Mouse (Mus musculus) layer of hippocampus, postnatal 10 days (tissue): ENCODE data around the gene Arhgef2. TPM values are rescaled to one million over a fixed set of nuclear protein-coding genes. Genes with fewer than 3 reads are reported as not detected.
A peak's percentile ranks its signal among the peaks of the same experiment; 100 is the strongest.

ENCODE experiments used
- DNase-seq, 2 experiments: peaks; one replicate each; pipeline ENCODE4 v3.0.0; 2021; ENCODE audit warnings: low spot score in 2 of 2
- total RNA-seq, 2 experiments: library from RNA; stranded (reverse); gene quantifications; 2 replicates each; pipeline ENCODE4 v1.2.3; 2021

The Arhgef2 gene
- total RNA-seq, 2 experiments from 2014 or later, result 212 to 255 TPM

DNA sequence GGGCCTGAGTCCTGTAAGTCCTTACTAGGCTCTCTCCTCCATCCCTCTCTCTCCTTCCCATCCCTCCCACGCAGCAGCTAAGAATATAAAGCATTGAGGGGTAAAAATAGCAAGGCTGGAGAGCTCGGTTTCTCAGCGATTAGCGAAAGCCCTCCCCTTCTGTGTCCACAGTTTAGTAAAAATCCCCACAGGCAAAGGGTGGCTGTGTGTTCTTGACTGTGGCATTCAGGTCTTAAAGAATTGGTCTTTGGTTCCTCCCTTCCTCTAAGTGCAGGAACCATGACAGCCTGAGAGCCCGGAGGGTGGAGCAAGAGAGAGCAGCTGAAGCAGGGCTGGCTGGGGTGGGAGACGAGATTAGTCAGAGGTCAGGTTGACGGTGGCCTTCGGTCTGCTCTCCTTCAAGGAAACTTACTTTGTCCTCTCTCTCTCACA lies 30.8 kb downstream of the Arhgef2 start:
- DNase-seq, result no peak

DNA sequence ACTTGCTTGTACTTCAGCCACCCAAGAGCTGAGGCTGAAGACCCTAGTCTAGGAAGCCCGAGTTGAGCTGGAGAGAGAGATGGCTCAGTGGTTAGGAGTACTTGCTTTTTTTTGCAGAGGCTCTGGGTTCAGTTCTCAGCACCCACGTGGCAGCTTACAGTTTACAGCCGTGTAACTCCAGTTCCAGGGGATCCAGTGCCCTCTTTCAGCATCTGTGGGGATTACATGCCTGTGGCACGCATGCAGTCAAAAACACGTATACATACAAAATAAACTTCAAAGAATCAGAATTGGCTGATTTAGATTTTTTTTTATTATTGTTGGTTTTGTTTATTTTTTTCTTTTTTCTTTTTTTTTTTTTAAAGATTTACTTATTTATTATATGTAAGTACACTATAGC lies 31.4 kb downstream of the Arhgef2 start:
- no peak for DNase-seq

DNA sequence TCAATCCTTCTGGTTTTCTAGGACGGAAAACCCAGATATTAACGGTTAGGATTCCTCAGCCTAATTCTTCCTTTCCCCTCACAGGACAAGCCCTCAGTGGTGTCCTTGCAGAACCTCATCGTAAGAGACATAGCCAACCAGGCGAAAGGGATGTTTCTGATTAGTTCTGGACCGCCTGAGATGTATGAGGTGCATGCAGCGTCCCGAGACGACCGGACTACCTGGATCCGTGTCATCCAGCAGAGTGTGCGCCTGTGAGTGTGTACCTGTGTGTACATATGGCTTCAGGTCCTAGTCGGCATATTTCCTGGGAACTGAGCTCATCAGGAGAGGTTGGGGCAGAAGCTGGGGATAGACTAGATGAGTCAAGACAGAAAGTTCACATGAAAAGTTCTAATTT lies 33.5 kb downstream of the Arhgef2 start:
- DNase-seq, result no peak

DNA sequence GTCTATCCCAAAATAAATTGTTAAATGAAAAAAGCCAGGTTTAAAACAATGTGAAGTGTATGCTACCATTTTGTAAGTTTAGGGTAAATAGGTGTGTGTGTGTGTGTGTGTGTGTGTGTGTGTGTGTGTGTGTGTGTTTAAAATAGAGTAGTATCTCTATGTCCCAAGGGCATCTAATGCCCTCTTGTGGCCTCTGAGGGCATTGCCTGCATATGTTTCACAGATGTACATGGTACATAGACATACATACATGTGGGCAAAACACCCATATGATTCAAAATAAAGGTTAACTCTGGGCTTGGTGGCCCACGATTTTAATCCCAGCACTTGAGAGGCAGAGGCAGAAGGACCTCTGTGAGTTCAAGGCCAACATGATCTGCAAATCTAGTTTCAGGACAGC lies 34.9 kb downstream of the Arhgef2 start:
- peak in 1 of 2 experiments; percentile 61 for DNase-seq

DNA sequence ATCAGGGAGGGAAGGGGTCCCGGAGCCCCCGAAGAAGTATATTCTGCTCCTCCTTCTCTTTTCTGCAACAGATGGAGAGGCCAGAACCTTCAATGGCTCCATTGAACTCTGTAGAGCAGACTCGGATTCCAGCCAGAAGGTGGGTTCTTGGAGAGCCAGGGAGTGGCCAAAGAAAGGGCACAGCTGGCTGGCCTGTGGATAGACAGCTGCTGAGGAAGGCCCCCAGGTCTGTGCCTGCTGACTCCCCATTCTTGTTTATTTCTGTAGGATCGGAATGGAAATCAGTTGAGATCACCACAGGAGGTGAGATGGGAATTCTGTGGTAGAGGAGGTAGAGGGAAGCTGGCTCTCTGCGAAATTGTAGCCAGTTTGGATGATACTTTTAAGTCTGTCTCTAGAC lies 37.3 kb downstream of the Arhgef2 start:
- no peak for DNase-seq

DNA sequence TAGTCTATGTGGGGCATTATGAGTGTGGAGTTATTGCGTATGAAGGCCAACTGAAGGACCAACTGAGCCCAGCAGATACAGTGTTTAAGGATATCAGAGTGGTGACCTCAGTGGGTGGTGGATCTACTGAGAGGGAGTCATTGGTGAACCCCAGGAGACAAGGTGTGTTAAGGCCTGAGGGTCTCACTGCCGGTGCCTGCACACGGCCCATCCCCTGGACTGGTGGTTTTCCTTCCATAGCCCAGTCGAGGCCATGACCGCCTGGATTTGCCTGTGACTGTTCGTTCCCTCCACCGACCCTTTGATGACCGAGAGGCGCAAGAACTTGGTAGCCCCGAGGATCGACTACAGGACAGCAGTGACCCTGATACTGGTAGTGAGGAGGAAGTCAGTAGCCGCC lies 40.2 kb downstream of the Arhgef2 start:
- no peak for DNase-seq

DNA sequence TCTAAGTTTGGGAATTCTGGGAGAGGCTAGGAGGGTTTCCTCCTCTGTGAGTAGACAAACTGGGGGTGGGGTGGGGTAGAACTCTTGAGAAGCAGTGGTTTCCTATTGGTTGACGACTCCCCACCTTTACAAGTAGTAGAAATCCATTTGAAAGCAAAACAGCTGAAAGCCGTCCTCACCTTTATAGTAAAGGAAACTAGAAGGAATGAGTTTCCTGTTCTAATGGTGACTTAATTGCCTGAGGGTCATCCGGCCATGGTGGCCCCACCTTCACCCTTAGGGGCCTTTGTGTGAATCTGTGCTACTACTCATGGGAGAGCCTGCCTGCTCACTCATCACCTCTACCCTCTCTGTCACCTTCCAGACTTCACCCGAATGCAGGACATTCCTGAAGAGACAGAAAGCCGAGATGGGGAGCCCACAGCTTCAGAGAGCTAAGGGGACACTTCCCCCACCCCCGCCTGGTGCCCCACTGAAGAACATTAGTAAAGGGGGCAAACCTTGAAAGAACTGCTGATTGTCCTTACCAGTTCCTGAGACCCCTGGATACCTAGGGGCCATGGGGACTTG lies 40.7 kb downstream of the Arhgef2 start:
- DNase-seq, result no peak

DNA sequence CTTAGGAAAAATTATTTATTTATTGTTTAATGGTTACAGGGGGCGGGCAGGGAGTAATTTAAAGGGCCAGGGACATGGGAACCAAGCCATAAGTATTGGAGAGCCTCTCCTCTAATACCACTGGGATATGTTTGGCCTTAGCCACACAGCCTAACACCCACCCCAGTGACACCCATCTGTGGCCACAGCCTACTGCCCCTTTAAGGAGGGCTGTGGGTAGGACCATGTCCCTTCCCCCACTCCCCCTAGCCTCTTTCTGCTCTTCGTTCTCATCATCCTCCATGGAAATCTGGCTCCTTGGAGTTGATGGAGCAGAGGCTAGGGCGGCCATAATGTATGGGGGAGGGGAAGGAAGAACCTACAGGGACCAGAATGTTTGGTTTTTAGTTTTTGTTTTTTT lies 41.3 kb downstream of the Arhgef2 start:
- DNase-seq, result no peak

DNA sequence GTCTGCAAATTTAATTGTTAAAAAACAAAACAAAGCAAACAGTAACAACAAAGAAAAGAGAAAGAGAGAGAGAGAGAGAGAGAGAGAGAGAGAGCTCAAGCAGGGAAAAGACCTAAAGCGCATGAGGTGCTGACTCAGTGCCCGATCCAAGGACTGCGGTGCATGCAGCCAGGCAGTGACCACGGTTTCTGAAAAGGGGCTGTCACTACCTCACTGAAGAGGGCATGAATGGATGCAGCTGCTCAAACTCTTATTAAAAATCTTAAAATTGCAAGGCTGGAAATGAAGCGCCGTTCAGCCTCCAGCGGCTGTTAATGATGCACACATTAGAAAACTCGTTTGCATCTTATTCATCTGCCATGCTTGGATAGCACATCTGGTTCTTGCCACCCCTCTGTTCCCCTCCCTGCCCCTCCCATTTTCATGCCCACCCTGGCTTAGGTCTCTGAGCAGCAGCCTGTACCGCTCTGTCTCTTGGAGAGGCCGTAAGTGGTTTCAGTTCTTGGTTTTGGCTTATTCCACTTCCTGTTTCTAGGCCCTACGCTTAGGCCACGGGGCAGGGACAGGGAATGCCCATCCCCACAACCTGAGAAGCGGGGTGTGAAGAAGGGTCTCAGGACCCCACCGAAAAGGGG lies 42.1 kb downstream of the Arhgef2 start:
- no peak for DNase-seq

DNA sequence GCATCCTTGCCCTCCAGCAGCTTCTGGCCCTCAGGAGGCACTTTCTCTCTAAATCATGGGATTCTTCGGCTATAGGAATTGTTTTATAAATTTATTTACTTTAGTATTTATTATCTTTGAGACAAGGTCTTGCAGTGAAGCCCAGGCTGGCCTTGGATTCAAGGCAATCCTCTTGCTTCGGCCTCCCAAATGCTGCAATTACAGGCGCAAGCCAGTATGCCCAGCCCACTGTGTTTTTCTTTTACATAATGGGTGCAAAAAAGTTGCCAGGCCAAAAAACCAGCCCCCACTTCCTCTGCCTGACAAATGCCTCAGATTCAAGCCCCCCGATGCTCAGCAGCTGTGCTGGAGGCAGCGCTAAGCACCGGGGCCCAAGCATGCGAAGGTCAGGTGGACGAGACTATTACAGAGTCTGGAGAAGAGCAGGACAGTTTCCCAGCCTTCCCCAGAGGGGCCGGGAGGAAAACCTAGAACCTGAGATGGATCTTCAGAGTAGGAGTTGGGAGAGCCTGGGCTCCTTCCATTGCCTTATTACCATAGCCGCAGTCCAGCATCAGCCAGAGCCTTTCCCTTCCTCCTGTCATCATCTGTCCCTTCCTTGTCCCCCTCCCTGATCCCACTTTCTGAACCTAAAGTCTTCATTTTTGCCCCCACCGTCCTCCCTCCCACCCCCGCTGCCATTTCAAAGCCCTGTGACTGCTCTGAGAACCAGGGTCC lies 42.8 kb downstream of the Arhgef2 start:
- peak in 1 of 2 experiments; percentile 19 for DNase-seq

DNA sequence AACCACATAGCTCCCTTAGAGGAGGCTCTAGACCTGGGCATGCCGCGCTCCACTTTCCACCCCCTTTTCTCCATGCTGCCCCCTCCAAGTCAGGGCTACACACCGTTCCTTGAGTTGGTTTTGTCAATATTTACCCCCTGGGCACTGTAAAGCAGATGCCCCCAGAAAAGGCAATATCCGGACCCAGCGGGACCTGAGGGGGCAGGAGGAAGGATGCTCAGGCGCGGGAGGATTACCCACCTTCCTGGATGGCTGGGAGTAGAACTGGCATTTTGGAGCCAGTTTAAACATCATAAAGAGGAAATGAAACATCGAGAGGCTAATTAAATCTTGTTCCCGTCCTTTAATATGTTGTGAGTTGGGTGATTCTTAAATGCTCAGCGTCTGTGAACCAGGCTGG lies 43.4 kb downstream of the Arhgef2 start:
- peak in 1 of 2 experiments; percentile 11 for DNase-seq

DNA sequence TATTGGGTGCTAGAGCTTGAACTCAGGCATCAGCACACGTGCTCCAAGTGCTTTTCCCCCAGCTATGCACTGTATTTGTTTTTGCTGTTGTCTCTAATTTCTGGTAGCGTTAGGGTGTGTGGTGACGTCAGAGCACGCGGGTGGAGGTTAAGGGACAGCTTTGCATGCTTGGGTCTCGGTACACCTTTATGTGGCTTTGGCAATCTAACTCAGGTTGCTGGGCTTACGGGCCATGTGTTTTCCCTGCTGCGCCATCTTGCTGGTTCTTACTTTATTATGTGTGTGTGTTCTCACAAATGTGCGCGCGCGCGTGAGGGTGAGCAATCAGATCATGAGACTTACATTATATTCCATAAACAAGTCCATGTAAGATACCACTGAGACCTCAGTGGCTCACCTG lies 44.2 kb downstream of the Arhgef2 start:
- no peak for DNase-seq

DNA sequence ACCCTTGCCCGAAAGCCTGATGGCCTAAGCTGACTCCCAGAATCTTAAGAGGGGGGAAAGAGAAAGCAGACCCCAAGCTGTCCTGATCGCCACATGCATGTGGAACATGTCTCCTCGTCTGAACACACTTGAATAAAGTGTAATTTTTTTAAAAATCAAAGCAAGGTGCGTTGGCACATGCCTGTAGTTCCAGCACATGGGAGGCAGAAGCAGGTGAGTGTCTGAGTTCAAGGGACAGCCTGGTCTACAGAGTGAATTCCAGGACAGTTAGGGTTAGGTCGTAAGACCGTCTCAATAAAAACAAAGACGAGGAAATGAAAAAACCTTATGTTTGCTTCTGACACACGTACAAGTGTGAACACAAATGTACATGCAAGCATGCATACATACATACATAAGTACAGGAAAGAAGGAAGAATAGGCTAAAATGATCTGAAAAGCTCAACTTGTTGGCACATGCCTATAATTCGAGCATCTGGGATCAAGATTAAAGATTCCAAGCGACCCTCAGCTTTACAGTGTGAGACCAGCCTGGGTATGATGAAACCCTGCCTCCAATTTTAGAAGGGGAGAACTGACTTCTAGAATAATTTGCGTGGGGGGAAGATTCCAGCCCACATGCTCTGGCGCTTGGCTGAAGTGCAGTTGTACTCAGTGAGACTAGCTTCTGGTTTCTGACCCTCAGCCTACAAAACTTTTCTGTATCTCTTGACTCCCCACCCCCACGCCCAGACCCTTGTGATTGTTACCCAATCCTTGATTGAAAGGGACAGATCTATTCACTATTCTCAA lies 45.1 kb downstream of the Arhgef2 start:
- DNase-seq, result peak in 1 of 2 experiments; percentile 10

DNA sequence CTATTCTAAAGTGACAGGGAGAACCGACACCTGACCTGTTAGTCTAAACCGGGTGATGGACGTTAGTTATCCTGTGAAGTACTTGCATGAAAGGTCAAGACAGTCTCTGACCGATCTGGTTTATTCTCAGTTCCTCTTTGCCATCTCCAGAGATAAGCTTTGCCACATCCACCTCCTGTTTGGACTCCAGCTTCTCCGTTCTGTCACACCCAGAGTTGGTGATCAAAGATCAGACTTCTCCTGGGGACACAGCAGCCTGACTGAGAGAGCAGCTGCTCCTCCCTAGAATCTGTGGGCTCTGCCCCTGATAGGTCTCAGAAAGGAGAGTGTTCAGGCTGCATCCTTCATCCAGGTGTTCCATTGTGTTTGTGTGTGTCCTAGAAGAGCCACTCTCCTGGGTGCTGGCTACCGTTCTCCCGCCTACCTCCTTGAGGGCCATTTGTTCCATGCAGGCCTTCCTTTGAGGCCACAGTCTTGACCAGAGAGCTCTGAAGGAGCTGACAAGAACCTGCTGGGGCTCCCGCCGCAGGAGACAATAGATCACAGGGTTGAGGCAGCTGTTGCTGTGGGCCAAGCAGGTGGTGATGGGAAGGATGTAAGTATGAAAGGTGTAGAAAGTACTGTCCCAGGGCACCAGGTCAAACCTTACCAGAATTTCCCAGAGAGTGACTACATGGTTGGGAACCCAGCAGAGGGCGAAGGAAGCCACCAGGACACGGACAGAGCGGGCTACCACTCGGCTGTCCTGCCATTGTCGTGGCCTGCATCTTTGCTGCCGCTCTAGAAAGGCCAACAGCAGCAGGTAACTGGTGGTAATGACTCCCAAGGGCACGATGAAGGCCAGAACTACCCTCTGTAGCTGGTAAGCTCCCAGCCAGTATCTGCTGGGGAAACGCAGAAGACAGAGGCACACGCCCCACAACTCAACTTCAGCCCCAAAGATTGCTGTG lies 46.2 kb downstream of the Arhgef2 start:
- no peak for DNase-seq

DNA sequence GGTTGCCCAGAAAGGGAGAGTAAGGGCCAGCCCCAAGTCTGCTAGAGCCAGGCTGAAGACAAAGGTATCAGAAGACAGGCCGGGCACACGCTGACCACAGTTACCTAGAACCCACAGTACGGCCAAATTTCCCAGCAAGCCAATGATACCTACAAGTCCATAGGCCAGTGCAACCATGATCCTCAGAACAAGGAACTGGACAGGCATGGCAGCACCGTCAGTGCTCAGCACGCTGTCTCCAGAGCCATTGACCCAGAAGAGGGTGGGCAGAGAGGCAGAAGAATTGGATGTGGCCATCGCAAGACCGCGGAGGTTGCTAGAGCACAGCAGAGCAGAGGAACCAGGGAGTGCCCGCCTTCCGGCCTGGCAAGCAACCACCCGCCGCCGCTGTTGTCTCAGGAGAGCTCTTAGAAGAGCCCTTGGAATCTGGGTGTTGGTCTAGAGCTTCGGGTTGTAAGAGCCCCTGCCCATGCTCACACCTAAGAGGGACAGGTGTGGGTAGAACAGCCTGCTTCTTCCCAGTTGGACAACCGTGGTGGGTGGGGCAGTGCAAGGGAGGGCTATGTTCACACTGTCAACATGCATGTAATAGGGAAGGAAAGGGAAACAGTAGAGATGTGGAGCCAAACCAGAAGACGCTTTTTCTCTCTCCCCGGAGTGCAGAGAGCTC lies 47.2 kb downstream of the Arhgef2 start, which contains the start of gene Rxfp4:
Gene Rxfp4 (minus strand): TSS at position 297 of the 670 bp plus-strand sequence.
- no peak for DNase-seq

DNA sequence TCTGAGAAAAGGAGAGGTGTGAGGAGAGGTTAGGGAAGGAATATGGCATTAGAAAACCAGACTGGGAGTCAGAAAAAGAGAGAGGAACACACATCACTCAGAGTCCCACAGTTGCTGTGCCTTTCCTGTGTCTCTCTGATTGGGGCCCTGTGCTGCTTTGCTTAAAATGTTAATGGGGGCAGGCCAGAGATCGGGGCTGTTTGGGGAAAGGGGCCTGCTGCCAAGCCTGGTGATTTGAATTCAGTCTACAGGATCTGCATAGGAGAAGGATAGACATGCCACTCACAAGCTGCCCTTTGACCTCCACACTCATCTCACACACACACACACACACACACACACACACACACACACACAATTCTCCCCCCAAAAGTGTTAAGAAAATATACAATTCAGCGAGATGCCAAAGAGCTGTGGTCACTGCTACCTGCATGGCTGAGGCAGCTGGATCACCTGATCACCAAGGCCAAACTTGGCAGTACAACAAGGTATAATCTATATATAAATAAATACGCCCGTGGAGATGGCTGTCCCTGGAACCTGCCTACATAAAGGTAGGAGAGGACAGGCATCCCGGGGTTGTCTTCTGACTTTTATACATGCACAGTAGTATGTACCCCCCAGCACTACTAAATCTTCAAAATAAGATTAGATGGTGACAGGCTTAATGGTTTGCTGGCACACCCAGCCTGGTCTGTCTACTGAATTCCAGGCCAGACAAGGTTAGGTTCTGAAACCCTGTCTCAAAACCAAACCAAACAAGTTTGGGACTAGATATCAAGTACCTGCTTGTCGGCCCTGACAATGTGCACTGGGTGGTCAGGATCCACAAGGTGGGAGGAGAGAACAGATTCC lies 48.0 kb downstream of the Arhgef2 start:
- DNase-seq, result no peak

DNA sequence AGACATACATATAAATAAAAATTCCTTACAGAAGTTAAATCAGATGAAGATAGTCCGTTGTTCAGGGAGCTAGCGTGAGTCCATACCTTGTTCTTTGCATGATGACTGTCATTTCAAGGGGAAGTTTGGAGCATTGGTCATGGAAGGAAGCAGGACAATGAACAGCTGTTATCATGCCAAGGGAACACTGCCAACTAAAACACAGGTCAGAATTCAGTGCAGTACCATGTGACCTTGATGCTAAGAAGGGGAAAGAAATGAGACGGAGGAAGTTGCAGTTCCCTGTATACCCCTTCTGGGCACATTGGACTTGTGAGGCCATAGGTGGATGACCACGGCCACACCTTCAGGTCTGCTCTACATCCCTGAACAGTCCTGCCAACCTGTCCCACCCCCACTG lies 48.9 kb downstream of the Arhgef2 start:
- no peak for DNase-seq

DNA sequence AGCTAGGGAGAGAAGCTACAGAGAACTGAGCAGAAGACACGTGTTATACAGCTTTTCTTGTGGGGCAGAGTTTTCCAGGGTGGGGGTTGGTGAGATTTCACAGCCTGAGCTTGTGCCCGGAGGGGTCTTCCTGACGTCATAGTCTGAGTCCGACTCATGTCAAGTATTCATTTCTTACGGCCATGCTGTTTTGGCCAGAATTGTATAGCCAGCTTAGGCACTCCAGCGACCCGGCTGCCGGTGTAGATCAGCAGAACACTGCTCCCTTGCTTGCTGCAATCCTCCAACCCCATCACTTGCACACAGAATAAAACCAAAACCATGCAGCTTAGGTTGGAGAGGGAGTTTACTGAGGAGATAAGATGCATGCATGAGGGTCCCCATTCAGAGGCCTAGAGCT lies 49.9 kb downstream of the Arhgef2 start:
- no peak for DNase-seq
